Mouse (Mus musculus) hindbrain, embryonic 16.5 days (tissue): ENCODE results near the gene Mrpl51. TPM values are rescaled to one million over a fixed set of nuclear protein-coding genes. Genes with fewer than 3 reads are reported as not detected.
A peak's percentile ranks its signal among the peaks of the same experiment; 100 is the strongest.

Experiments used
- ATAC-seq: fragments of 200-750 bp; cut with Nextera tagmentation; 2 replicates; pipeline ENCODE4 v1.8.0; 2017; ENCODE audit warnings: moderate TSS enrichment, moderate library complexity
- H3K27ac ChIP-seq: fragments of 300-500 bp; sonication (generic); 2 replicates; pipeline ENCODE4 v1.5.1; 2014; ENCODE audit warnings: low read depth, mild to moderate bottlenecking, control low read depth, low read length, moderate library complexity
- H3K27me3 ChIP-seq: fragments of 300-500 bp; sonication (generic); replicated peaks from 2 replicates; pipeline ENCODE4 v1.6.1; 2014; ENCODE audit warnings: low read length; ENCODE audit not compliant: control insufficient read depth, insufficient read depth
- H3K36me3 ChIP-seq: fragments of 300-500 bp; sonication (generic); 2 replicates; pipeline ENCODE4 v1.6.1; 2014; ENCODE audit warnings: mild to moderate bottlenecking, low read length, moderate library complexity, mixed read lengths; ENCODE audit not compliant: control insufficient read depth, insufficient read depth
- H3K4me1 ChIP-seq: fragments of 300-500 bp; sonication (generic); 2 replicates; pipeline ENCODE4 v1.6.1; 2014; ENCODE audit warnings: low read depth, low read length; ENCODE audit not compliant: control insufficient read depth, insufficient read depth
- H3K4me2 ChIP-seq: fragments of 300-500 bp; sonication (generic); 2 replicates; pipeline ENCODE4 v1.6.1; 2014; ENCODE audit warnings: mild to moderate bottlenecking, low read length, control low read depth, moderate library complexity
- H3K4me3 ChIP-seq: fragments of 300-500 bp; sonication (generic); 2 replicates; pipeline ENCODE4 v1.5.1; 2014; ENCODE audit warnings: mild to moderate bottlenecking, low read length, control low read depth, moderate library complexity
- H3K9ac ChIP-seq: fragments of 300-500 bp; sonication (generic); 2 replicates; pipeline ENCODE4 v1.6.1; 2014; ENCODE audit warnings: low read depth, mild to moderate bottlenecking, control low read depth, low read length, moderate library complexity
- H3K9me3 ChIP-seq: fragments of 300-500 bp; sonication (generic); 2 replicates; pipeline ENCODE4 v1.6.1; 2014; ENCODE audit warnings: mild to moderate bottlenecking, low read length, moderate library complexity; ENCODE audit not compliant: control insufficient read depth
- WGBS: fragments of 180-500 bp; shearing (Covaris S2); extraction: QIAGEN DNeasy Blood & Tissue Kit; methylation state at CpG from one replicate; pipeline ENCODE4 v1.1.7; 2014; 5-methylcytosine and 5-hydroxymethylcytosine counted together
- polyA plus RNA-seq: library from polyadenylated mRNA; unstranded; fragments of >200 nt; fragmentation: Nextera tagmentation; extraction: Ambion mirVana; gene quantifications from 2 replicates; pipeline ENCODE4 v1.2.1, GENCODE M21; 2015

The Mrpl51 gene
- polyA plus RNA-seq, 1 experiment from 2014 or later: 154 TPM

DNA sequence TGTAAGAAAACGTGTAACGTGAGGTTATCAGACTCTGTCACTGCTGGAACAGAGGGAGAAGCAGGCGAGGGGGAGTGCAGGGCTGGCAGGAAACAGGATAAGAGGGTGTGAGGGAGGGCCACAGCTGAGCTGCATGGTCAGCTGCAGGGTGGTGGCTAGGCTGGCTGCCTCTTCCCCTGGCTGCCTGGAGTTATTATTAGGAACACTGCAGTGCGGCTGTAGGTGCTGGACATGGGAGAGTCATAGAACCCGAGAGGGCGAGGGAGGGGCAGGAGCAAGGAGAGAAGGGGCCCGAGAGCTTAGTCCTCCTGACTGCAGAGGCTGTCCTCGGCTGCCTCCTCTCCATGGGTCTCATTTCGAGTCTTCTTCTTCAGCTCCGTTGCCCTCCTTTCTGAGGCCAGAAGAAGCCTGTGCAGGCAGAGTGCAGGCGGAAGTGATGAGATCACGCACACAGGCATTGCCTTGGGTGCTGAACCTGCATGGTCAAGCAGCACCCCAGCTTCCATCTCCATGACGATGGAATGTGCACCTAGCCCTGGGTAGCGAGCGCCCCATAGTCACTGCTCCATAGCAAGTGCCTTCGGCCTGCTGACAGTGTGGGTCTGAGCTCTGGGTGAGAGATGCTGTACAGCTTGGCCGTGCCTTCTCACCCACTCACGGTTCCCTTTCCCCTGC is 43.2 kb upstream of the Mrpl51 start:
- Histone ChIP-seq H3K36me3 (peaks cover 12% of the 10 kb centered on the region), H3K27me3 (no peaks in the 10 kb centered on the region), H3K27ac (peak overlapping the region; percentile 61), H3K9ac (peak overlapping the region; percentile 38), H3K4me2 (peak overlapping the region; percentile 31), H3K9me3 (no peaks in the 10 kb centered on the region), H3K4me1 (peaks cover 44% of the 10 kb centered on the region), H3K4me3 (no peak overlapping the region)
- ATAC-seq: no peak
- WGBS: 69% methylated on average over 16 of the region's 18 CpGs

DNA sequence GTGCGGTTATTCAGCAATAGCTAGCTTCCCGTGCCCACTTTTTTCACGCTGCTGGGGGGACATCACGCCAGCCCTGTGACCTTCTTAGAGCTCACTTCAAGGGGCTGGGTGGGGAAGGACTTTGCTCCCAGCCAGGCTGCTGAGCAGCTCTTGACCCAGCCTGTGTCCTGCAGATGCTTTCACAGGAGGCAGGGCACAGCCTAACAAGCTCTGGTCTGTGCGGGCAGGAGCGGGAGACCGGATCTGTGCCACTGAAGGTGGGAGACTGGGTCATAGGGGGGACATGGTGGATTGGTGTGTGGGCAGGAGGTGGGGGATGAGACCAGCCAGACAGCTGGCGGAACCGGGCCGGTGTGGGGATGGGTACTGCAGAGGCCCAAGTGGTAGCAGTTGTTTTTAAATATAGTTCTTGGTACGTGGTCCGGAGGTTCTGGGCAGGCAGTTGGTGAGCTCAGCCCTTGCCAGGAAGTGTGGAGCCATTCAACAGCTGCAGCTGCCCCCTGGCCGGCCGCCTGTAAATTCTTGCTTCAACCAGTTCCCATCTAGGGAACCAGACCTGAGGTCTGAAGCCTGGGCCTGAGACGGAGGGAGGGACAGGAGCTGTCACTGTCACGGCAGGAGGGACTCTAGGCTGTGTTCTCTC is 42.6 kb upstream of the Mrpl51 start:
- peak overlapping the region; percentile 35 for H3K9ac ChIP-seq
- peak overlapping the region; percentile 61 for H3K27ac ChIP-seq

DNA sequence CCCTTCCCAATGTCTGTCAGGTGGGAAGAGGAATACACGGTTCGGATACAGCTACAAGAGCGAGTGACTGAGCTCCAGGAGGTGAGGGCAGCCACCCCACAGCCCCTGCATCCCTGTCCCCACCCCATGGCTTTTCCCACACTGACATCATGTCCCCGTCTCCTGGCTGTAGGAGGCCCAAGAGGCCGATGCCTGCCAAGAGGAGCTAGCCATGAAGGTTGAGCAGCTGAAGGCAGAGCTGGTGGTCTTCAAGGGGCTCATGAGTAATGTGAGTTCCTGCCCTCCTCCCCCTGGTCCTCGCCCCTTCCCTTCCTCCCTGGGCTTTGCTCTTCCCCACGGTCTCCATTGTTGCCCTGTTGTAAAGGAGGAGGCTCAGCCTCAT is 42.0 kb upstream of the Mrpl51 start:
- no peak overlapping the region for H3K4me3 ChIP-seq
- no peak overlapping the region for H3K4me2 ChIP-seq
- 50% methylated on average over 5 of the region's 7 CpGs for WGBS
- peaks cover 42% of the 10 kb centered on the region for H3K4me1 ChIP-seq
- peaks cover 20% of the 10 kb centered on the region for H3K36me3 ChIP-seq
- H3K27ac ChIP-seq: peak overlapping the region; percentile 46
- no peaks in the 10 kb centered on the region for H3K27me3 ChIP-seq
- H3K9me3 ChIP-seq: no peaks in the 10 kb centered on the region
- H3K9ac ChIP-seq: peak overlapping the region; percentile 17; the same call in 1 of the 2 replicates
- no peak for ATAC-seq

More for the DNA sequence above, 42.6 kb upstream of the Mrpl51 start:
- Histone ChIP-seq H3K9me3 (no peaks in the 10 kb centered on the region), H3K27me3 (no peaks in the 10 kb centered on the region), H3K4me1 (peaks cover 44% of the 10 kb centered on the region), H3K36me3 (peaks cover 19% of the 10 kb centered on the region), H3K4me3 (no peak overlapping the region), H3K4me2 (no peak overlapping the region)
- ATAC-seq: no peak
- 64% methylated on average over 16 of the region's 16 CpGs for whole genome bisulfite sequencing

DNA sequence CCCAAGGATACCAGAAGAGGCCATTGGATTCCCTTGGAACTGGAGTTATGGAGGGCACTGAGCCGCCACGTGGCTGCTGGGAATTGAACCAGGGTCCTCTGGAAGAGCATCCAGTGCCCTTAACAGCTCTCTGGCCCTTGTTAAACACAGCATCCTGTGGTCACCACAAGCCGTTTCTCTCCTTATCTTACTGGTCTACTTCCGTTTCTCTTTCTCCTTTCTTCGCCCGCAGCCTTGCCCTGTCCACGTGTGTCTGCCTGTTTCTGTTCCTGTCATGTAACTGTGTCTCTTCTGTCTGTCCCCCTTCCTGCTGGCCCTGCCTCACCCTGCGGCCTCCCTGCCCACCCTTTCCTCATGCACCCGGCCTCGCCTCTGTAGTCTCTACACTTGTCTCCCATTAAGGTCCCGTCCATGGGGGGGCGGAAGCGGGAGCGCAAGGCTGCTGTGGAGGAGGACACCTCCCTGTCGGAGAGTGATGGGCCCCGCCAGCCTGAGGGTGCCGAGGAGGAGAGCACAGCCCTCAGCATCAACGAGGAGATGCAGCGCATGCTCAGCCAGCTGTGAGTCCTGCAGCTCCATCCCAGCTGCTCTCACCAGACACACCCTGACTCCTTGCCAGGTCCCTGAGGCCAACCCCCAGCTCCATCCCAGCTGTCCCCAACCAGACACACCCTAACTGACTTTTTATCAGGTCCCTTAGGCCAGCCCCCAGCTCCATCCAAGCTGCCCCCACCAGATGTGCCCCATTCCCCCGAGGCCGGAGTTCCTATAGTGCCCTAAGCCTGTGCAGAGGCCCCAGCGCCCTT is 39.2 kb upstream of the Mrpl51 start:
- no peaks in the 10 kb centered on the region for H3K9me3 ChIP-seq
- no peak overlapping the region for H3K4me2 ChIP-seq
- peaks cover 27% of the 10 kb centered on the region for H3K4me1 ChIP-seq
- ATAC-seq: no peak
- H3K36me3 ChIP-seq: peaks cover 22% of the 10 kb centered on the region
- no peak overlapping the region for H3K9ac ChIP-seq
- no peaks in the 10 kb centered on the region for H3K27me3 ChIP-seq
- H3K4me3 ChIP-seq: no peak overlapping the region
- H3K27ac ChIP-seq: no peak overlapping the region
- 81% methylated on average over 22 of the region's 22 CpGs for WGBS

DNA sequence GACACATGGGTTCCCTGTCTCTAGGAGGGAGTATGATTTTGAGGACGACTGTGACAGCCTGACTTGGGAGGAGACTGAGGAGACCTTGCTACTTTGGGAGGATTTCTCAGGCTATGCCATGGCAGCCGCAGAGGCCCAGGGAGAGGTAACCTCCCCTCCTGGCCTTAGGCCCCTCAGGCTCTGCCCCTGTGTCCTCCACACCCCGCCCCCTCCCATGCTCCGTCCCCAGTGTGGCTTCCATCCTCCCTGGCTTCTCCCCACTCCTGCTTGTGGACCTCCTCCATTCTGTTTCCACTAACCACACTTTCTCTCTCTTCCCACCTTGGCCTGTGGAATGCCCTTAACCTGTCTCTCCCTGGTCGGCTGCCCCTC is 38.6 kb upstream of the Mrpl51 start:
- no peak for ATAC-seq
- WGBS: 85% methylated on average over 5 of the region's 5 CpGs
- no peaks in the 10 kb centered on the region for H3K9me3 ChIP-seq
- H3K9ac ChIP-seq: no peak overlapping the region
- no peak overlapping the region for H3K4me2 ChIP-seq
- peaks cover 22% of the 10 kb centered on the region for H3K4me1 ChIP-seq
- no peak overlapping the region for H3K4me3 ChIP-seq
- H3K36me3 ChIP-seq: peaks cover 25% of the 10 kb centered on the region
- H3K27ac ChIP-seq: no peak overlapping the region
- no peaks in the 10 kb centered on the region for H3K27me3 ChIP-seq

DNA sequence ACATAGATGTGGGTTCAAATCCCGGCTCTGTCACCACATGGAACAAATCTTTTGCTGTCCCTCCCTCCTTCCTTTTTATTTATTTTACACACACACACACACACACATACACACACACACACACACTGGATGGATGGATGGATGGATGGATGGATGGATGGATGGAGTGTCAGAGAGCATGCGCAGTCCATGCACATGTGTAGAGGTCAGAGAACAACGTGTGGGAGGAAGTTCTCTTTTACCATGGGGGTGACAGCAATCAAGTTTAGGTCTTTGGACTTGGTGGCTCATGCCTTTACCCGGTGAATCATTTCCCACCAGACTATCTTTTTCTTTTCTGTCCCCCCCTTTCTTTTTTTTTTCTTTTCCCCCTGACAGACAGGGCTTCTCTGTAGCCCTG is 37.9 kb upstream of the Mrpl51 start:
- H3K4me3 ChIP-seq: no peak overlapping the region
- no peak overlapping the region for H3K9ac ChIP-seq
- H3K9me3 ChIP-seq: no peaks in the 10 kb centered on the region
- peaks cover 25% of the 10 kb centered on the region for H3K36me3 ChIP-seq
- H3K4me2 ChIP-seq: no peak overlapping the region
- H3K27ac ChIP-seq: no peak overlapping the region
- 90% methylated on average over 4 of the region's 4 CpGs for WGBS
- H3K27me3 ChIP-seq: no peaks in the 10 kb centered on the region
- peaks cover 15% of the 10 kb centered on the region for H3K4me1 ChIP-seq
- no peak for ATAC-seq

DNA sequence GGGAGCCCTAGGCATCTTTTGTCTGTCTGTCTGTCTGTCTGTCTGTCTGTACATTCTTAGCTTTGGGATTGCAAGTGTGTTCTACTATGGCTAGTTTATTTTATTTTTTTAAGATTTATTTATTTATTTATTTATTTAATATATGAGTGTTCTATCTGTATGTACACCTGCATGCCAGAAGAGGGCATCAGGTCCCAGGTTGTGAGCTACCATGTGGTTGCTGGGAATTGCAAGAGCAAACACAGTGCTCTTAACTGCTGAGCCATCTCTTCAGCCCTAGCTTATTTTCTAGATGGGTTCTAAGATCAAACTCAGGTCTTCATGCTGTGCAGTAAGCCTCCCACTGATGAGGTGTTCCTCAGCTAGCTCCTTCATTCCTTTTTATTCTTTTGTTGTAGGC is 37.1 kb upstream of the Mrpl51 start:
- Histone ChIP-seq H3K9me3 (no peaks in the 10 kb centered on the region), H3K9ac (no peak overlapping the region), H3K4me3 (no peak overlapping the region), H3K27ac (no peak overlapping the region), H3K27me3 (no peaks in the 10 kb centered on the region), H3K36me3 (peaks cover 27% of the 10 kb centered on the region), H3K4me2 (no peak overlapping the region), H3K4me1 (peaks cover 6% of the 10 kb centered on the region; the same call in 1 of the 2 replicates)
- ATAC-seq: no peak

DNA sequence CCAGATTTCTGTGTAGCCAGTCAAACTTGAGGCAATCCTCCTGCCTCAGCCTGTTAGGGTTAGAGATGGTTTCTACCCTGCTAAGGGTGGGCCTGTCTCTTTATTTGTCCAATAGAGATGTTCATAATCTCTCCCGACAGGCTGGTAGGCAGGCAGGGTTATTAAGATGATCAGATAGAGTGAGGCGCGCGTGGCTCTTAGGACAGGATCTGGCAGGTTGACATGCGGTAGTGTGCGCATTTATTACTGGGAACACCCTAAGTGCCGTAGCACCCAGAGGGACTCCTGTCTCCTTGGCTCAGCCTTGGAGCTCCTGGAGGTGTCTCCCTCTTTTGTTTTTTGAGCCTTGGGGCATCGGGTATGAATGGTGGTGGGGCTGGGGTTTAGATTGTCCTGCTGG is 36.3 kb upstream of the Mrpl51 start:
- ATAC-seq: no peak
- 86% methylated on average over 8 of the region's 8 CpGs for WGBS
- no peak overlapping the region for H3K4me2 ChIP-seq
- H3K9me3 ChIP-seq: no peaks in the 10 kb centered on the region
- H3K27ac ChIP-seq: no peak overlapping the region
- peaks cover 3% of the 10 kb centered on the region; the same call in 1 of the 2 replicates for H3K4me1 ChIP-seq
- no peaks in the 10 kb centered on the region for H3K27me3 ChIP-seq
- H3K4me3 ChIP-seq: no peak overlapping the region
- peaks cover 27% of the 10 kb centered on the region for H3K36me3 ChIP-seq
- no peak overlapping the region for H3K9ac ChIP-seq

DNA sequence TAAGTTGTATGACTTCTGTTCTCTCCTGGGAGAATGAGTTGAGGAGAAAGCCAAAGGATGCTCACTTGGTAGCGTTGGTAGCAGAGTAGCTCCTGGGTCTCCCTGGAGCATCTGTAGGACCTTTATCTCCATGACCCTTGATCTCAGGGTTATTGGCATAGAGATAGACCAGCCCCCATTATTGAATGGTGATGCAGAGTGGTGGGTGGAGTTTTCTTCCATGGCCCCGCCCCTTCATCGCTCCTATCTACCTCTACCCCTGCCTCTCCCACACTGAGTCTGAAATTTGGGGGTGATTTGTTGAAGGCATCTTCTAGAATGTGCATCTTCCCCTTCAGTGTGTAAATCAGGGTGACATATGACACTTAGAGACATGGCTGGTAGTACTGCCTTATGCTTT is 35.1 kb upstream of the Mrpl51 start:
- H3K36me3 ChIP-seq: peaks cover 24% of the 10 kb centered on the region
- H3K27ac ChIP-seq: no peak overlapping the region
- H3K27me3 ChIP-seq: no peaks in the 10 kb centered on the region
- H3K4me3 ChIP-seq: no peak overlapping the region
- 86% methylated on average over 3 of the region's 3 CpGs for WGBS
- peaks cover 7% of the 10 kb centered on the region for H3K4me1 ChIP-seq
- no peaks in the 10 kb centered on the region for H3K9me3 ChIP-seq
- ATAC-seq: no peak
- no peak overlapping the region for H3K4me2 ChIP-seq
- no peak overlapping the region for H3K9ac ChIP-seq
